ENCODE assay signal across 20 mouse cellular contexts in genomic region chr14:31681931-31682555, GRCm38 (mm10). TPM values are rescaled to one million over a fixed set of nuclear protein-coding genes. Genes with fewer than 3 reads are reported as not detected.
DNase-seq lines count a peak whose midpoint lies in the region; ATAC-seq and TF ChIP-seq lines count a peak whose summit lies in the region.
"Had no signal": no experiment of that assay in that cellular context is flagged by ENCODE, and none has a peak within 500 bp of the region (broad histone marks: within the 10 kb centered on the region; RNA-seq: fewer than 3 reads in every experiment).

No protein-coding gene starts in this region.

- no peaks in the 10 kb centered on the region for H3K27me3 ChIP-seq in embryonic facial prominence, embryonic 13.5 days
- H3K27me3 ChIP-seq in embryonic facial prominence, embryonic 10.5 days (replicated peaks; ENCODE audit: low read depth, poor library complexity, severe bottlenecking) = no peaks in the 10 kb centered on the region
- no peaks in the 10 kb centered on the region for H3K27me3 ChIP-seq in neural tube, embryonic 15.5 days (replicated peaks)
- no peaks in the 10 kb centered on the region for H3K27me3 ChIP-seq in limb, embryonic 12.5 days
- H3K27me3 ChIP-seq: CH12.LX; liver, embryonic 15.5 days had no signal

- H3K9ac ChIP-seq in embryonic facial prominence, embryonic 13.5 days = no peak overlapping the region
- H3K9ac ChIP-seq in neural tube, embryonic 15.5 days (replicated peaks) = no peak overlapping the region
- H3K9ac ChIP-seq in limb, embryonic 12.5 days (replicated peaks) = no peak overlapping the region
- H3K9ac ChIP-seq: liver, embryonic 15.5 days had no signal

- 40% methylated on average over 5 of the region's 5 CpGs for WGBS in embryonic facial prominence, embryonic 13.5 days
- WGBS in embryonic facial prominence, embryonic 10.5 days = 48% methylated on average over 5 of the region's 5 CpGs
- 55% methylated on average over 5 of the region's 5 CpGs for WGBS in neural tube, embryonic 15.5 days
- WGBS in limb, embryonic 12.5 days = 47% methylated on average over 5 of the region's 5 CpGs

- peak overlapping the region; percentile 64 for H3K27ac ChIP-seq in embryonic facial prominence, embryonic 13.5 days
- H3K27ac ChIP-seq in embryonic facial prominence, embryonic 10.5 days (replicated peaks) = no peak overlapping the region
- peak overlapping the region; percentile 65 for H3K27ac ChIP-seq in layer of hippocampus, adult 2 months
- peak overlapping the region; percentile 45; the same call in 1 of the 2 replicates for H3K27ac ChIP-seq in neural tube, embryonic 15.5 days (replicated peaks)
- H3K27ac ChIP-seq in limb, embryonic 12.5 days = peak overlapping the region; percentile 54; the same call in 1 of the 2 replicates
- H3K27ac ChIP-seq: liver, embryonic 15.5 days had no signal

- no peak for TF ChIP-seq CTCF in layer of hippocampus, adult 2 months (conservative IDR thresholded peaks at IDR 0.05)

- H3K4me1 ChIP-seq in embryonic facial prominence, embryonic 13.5 days = peaks cover 14% of the 10 kb centered on the region
- H3K4me1 ChIP-seq in embryonic facial prominence, embryonic 10.5 days = peaks cover 13% of the 10 kb centered on the region; the same call in 1 of the 2 replicates
- no peaks in the 10 kb centered on the region for H3K4me1 ChIP-seq in neural tube, embryonic 15.5 days
- H3K4me1 ChIP-seq in limb, embryonic 12.5 days (replicated peaks) = 0 out of 2 replicates have a peak, but pooled peaks cover 2% of the 10 kb centered on the region

- H3K4me3 ChIP-seq in embryonic facial prominence, embryonic 13.5 days = no peak overlapping the region
- H3K4me3 ChIP-seq in embryonic facial prominence, embryonic 10.5 days = no peak overlapping the region
- H3K4me3 ChIP-seq in layer of hippocampus, adult 2 months = no peak overlapping the region
- no peak overlapping the region for H3K4me3 ChIP-seq in neural tube, embryonic 15.5 days (replicated peaks)
- H3K4me3 ChIP-seq in limb, embryonic 12.5 days (replicated peaks) = no peak overlapping the region
- H3K4me3 ChIP-seq: liver, embryonic 15.5 days had no signal

- no peak for ATAC-seq in embryonic facial prominence, embryonic 13.5 days (ENCODE audit: insufficient number of reproducible peaks, insufficient read depth, low FRiP score, low TSS enrichment, low read depth)
- ATAC-seq in neural tube, embryonic 15.5 days (ENCODE audit: low FRiP score) = no peak
- no peak for ATAC-seq in limb, embryonic 12.5 days (ENCODE audit: insufficient number of reproducible peaks, insufficient read depth, low FRiP score, low TSS enrichment, low read depth)
- ATAC-seq: midbrain, embryonic 16.5 days had no signal

- no peaks in the 10 kb centered on the region for H3K36me3 ChIP-seq in embryonic facial prominence, embryonic 13.5 days
- no peaks in the 10 kb centered on the region for H3K36me3 ChIP-seq in embryonic facial prominence, embryonic 10.5 days (replicated peaks)
- H3K36me3 ChIP-seq in neural tube, embryonic 15.5 days = no peaks in the 10 kb centered on the region
- no peaks in the 10 kb centered on the region for H3K36me3 ChIP-seq in limb, embryonic 12.5 days
- H3K36me3 ChIP-seq: liver, embryonic 15.5 days had no signal

- H3K9me3 ChIP-seq in embryonic facial prominence, embryonic 13.5 days = no peaks in the 10 kb centered on the region
- H3K9me3 ChIP-seq in embryonic facial prominence, embryonic 10.5 days = no peaks in the 10 kb centered on the region
- no peaks in the 10 kb centered on the region for H3K9me3 ChIP-seq in neural tube, embryonic 15.5 days (replicated peaks)
- no peaks in the 10 kb centered on the region for H3K9me3 ChIP-seq in limb, embryonic 12.5 days
- H3K9me3 ChIP-seq: liver, embryonic 15.5 days had no signal

- no peak for DNase-seq in embryonic facial prominence, embryonic 10.5 days (ENCODE audit: low spot score)
- DNase-seq in layer of hippocampus, adult 2 months (ENCODE audit: low spot score in 2 of 2) = no peak
- no peak for DNase-seq in layer of hippocampus, adult 18-20 months (ENCODE audit: low spot score in 2 of 2)
- no peak for DNase-seq in neural tube, embryonic 10.5 days (ENCODE audit: extremely low spot score, low spot score)
- no peak for DNase-seq in right cerebral cortex, adult 18-20 months
- DNase-seq: cerebellum, postnatal 14 days; gastrocnemius, postnatal 10 days; heart, postnatal 10 days; layer of hippocampus, postnatal 36 days; left cerebral cortex, postnatal 4 days had no signal

- H3K4me2 ChIP-seq in embryonic facial prominence, embryonic 13.5 days = no peak overlapping the region
- no peak overlapping the region for H3K4me2 ChIP-seq in neural tube, embryonic 15.5 days
- H3K4me2 ChIP-seq in limb, embryonic 12.5 days = no peak overlapping the region
- H3K4me2 ChIP-seq: liver, embryonic 15.5 days had no signal

RNA-seq across cellular contexts. Expression of gene Hacl1, which starts 41.0 kb away (rescaled TPM):
- polyA plus RNA-seq in embryonic facial prominence, embryonic 13.5 days (2015; fragmentation: Nextera tagmentation; extraction: Ambion mirVana) = 12.3 and 14.5 TPM in 2 replicates
- 7.8 and 8.2 TPM in 2 replicates for polyA plus RNA-seq in embryonic facial prominence, embryonic 10.5 days (2016; fragmentation: Nextera tagmentation; extraction: Ambion mirVana)
- total RNA-seq in layer of hippocampus, adult 2 months (2021) = 1 to 10 TPM; 7.0 to 9.4 TPM
- total RNA-seq in layer of hippocampus, adult 18-20 months (2021) = 1 to 10 TPM; 5.8 to 9.2 TPM
- polyA plus RNA-seq in neural tube, embryonic 15.5 days (2015; fragmentation: Nextera tagmentation; extraction: Ambion mirVana) = 7.9 and 11.0 TPM in 2 replicates
- polyA plus RNA-seq in limb, embryonic 12.5 days (2016; fragmentation: Nextera tagmentation; extraction: Ambion mirVana) = 10.6 and 13.3 TPM in 2 replicates

RNA-seq across cellular contexts. Expression of gene Btd, which starts 41.2 kb away (rescaled TPM):
- 32.2 and 33.5 TPM in 2 replicates for polyA plus RNA-seq in embryonic facial prominence, embryonic 13.5 days (2015; fragmentation: Nextera tagmentation; extraction: Ambion mirVana)
- 14.8 and 15.2 TPM in 2 replicates for polyA plus RNA-seq in embryonic facial prominence, embryonic 10.5 days (2016; fragmentation: Nextera tagmentation; extraction: Ambion mirVana)
- 1 to 10 TPM; 9.6 TPM for total RNA-seq in layer of hippocampus, adult 2 months (2021)
- 10 to 100 TPM; 10.3 TPM for total RNA-seq in layer of hippocampus, adult 18-20 months (2021)
- 15.6 and 19.0 TPM in 2 replicates for polyA plus RNA-seq in neural tube, embryonic 15.5 days (2015; fragmentation: Nextera tagmentation; extraction: Ambion mirVana)
- 23.2 and 25.5 TPM in 2 replicates for polyA plus RNA-seq in limb, embryonic 12.5 days (2016; fragmentation: Nextera tagmentation; extraction: Ambion mirVana)

RNA-seq across cellular contexts. Expression of gene Gm49387, which starts 41.4 kb away (rescaled TPM):
- polyA plus RNA-seq in embryonic facial prominence, embryonic 13.5 days (2015; fragmentation: Nextera tagmentation; extraction: Ambion mirVana) = 0.78 and 1.1 TPM in 2 replicates
- polyA plus RNA-seq in embryonic facial prominence, embryonic 10.5 days (2016; fragmentation: Nextera tagmentation; extraction: Ambion mirVana) = 0.39 and 0.48 TPM in 2 replicates
- total RNA-seq in layer of hippocampus, adult 2 months (2021) = under 1 TPM in 1 of 2 experiments, not detected in 1; 0.95 TPM
- total RNA-seq in layer of hippocampus, adult 18-20 months (2021) = not detected
- polyA plus RNA-seq in neural tube, embryonic 15.5 days (2015; fragmentation: Nextera tagmentation; extraction: Ambion mirVana) = 0.24 and 0.59 TPM in 2 replicates
- polyA plus RNA-seq in limb, embryonic 12.5 days (2016; fragmentation: Nextera tagmentation; extraction: Ambion mirVana) = 2.0 TPM in 1 of 2 replicates, not detected in the other
- total RNA-seq: adrenal gland, adult 18-20 months; CH12.LX; layer of hippocampus, postnatal 36 days; left cerebral cortex, postnatal 4 days; megakaryocyte, adult 5-6 weeks had no signal
- polyA plus RNA-seq: kidney, embryonic 14.5 days; large intestine, adult 2 months; midbrain, embryonic 16.5 days had no signal
